Mouse (Mus musculus) induced T-regulatory cell, adult 2 months (primary cell): ENCODE measurements at regions not wholly inside any gene's neighbourhood (a gene's known extent, or its start where the extent isn't known, plus 50 kb on each side); places are given as distances from the start of the nearest gene placed in this dataset.
"Not testable (repeated sequence)": the region's sequence is repeated elsewhere in the genome, so short reads cannot be mapped to it uniquely, and the experiment has no call there.

Experiments used
- DNase-seq: peaks from one replicate; pipeline ENCODE4 v3.0.0-alpha.2; 2012; ENCODE audit warnings: low read depth

DNA sequence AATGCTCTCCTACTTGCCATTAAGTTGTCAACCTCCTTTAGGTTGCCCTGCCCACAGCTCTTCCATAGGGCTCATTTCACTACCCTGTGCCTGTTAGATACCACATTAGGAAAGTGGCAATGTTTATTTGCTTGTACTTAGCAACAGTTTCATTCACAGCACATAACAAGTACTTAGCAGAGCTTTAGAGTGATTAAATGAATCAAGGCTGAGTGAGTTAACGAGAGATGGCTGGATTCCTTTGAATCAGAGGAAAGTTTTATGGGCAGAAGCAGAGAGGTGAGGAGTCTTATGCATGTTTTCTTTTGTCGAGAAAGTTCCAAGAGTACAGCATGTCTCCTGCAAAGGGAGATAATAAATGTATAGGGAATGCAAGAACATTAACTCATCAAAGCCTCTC lies 60.5 kb downstream of the Ptgs2 start:
- no peak for DNase-seq

DNA sequence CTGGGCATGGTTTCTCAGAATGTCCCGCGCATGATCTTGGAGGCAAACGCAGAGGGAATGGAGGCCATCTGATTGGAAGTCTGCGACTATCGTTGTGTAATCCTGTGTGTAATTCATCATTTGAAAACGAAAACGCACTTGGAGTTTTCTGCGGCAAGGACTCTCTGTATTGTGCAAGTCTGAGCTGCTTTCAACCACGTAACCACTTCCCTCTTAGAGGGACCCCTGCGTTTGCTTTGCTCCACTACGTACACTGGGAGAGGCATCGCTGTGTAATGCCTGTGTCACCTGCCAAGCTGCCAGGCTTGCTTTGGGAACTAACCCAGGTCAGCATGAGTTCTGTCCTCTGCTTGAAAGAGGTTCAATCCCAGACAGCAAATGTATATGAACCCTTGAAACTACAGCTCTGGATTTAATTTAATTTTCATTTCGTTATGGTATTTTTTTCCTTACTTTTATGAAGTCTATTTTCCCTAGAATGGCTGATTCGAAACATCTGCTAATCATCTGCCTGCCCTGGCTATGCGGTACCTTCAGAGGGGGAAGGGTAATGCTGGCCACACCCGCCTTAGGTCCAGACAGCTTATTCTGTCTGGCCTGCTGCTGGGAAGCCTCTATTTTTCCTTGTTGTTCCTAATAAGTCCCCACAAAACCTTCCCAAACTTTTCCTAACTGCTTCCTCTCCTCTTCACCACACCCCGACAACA lies 65.2 kb downstream of the Ptgs2 start:
- no peak for DNase-seq

DNA sequence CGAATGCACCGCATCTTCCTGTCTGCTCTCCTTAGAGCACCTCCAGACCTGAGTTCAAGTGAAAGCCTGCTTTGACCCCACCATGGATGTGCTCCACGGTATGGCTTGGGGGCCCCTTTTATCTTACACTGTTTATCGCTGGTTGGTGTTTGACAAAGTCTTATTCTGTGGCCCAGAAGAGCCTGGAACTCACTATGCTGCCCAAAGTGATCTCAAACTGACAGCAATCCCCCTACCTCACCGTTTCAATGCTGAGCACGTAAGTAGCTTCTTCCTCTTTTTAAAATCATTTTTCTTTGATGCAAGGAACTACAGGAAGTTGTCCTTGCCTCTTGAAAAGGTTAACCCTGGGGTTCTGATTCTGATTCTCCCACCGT lies 65.8 kb downstream of the Ptgs2 start:
- no peak for DNase-seq

DNA sequence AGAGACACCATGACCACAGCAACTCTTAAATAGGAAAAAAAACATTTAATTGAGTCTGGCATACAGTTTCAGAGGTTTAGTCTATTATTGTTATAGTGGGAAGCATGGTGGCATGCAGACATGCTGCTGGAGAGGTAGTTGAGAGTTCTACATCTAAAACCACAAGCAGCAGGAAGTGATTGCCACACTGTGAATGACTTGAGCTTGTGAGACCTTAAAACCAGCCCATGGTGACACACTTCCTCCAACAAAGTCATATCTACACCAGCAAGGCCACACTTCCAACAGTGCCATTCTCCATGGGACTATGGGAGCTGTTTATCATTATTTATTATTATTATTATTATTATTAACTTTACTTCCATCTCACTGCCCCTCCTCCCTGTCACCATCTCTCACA lies 67.3 kb downstream of the Ptgs2 start:
- no peak for DNase-seq

DNA sequence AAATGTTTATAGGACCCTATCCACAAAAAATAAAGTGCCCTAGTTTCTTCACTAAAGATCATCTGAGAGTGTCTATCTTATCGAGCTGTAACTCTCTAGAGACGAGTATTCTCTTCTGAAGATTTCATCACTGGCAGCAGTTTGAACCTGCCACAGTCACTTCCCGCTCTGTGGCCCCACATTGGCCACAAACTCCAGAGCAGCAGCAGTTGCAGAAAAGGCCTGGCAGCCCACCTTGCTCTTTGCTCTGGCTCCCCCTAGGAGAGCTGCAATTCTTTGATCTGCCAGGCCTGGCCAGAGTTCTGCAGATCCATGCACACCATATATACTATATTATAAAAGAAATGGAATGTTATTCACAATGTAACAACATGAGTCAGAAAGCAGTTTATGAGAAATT lies 74.4 kb downstream of the Ptgs2 start:
- DNase-seq, result no peak

DNA sequence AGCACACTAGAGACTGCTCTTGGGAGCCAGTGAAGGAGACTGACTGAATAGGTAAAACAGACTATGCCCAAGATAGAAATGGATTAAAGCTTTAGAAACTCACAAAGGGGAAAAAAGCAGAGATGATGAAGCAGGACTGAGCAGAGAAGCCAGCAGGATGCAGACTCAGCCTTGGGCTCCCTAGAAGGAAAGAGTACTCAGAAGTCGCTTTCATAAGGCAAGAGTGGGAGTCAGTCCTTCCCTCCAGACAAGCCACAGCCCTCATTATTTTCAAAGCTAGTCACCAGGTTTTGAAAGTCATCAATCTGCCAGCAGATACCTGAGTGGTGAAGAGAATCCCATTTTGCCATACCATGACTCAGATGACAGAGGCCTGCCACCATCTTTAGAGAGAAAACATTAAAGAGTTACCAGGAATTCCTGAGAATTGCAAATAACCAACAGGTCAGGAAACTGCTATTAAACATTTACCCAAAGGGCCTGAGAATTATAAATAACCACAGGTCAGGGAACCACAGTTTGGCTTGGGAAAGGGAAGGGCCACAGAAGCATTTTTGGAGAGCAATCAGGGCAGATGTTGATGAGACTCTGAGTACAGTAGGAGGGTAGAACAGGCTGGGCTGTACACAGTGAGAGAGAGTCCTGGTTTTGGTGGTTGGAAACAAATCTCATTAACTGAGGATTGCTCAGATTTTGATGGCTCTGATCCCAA lies 77.4 kb downstream of the Ptgs2 start:
- DNase-seq, result no peak

DNA sequence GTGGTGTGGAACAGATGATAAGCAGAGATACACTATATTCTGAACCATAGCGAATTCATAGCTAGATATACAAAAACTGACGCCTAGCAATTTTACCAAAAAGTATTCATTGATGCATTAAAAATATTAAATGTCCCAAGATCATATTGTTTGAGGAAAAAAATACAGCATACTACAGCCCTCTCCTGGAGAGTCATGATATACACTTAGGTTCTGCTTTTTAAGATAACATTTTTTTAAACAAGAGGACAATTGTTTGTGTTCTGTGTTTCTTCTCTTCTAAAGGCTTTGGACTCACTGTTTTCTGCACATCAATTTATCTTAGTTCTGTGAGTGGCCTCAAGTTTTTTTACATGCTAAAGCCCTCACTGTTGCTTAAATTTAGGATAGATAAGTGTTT lies 102.2 kb downstream of the Ptgs2 start:
- DNase-seq, result no peak

DNA sequence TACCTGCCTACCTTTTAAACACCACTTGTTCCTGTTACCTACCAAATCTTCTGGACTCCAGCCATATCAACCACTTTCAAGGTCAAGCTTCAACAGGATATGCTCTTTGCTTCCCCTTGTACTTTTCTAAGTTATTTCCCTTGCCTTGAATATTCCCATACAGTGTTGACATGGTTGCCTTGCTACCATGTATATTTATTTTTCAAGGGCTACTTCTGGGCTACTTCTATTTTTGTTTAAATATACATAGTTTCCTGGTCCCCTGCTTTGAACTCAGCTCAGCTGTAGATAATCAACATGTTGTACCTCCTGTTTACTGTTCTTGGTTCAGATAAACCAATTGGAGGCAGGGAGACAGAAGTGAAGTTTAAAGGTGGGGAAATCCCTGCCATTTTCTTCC lies 106.8 kb upstream of the Pdc start:
- DNase-seq, result no peak

DNA sequence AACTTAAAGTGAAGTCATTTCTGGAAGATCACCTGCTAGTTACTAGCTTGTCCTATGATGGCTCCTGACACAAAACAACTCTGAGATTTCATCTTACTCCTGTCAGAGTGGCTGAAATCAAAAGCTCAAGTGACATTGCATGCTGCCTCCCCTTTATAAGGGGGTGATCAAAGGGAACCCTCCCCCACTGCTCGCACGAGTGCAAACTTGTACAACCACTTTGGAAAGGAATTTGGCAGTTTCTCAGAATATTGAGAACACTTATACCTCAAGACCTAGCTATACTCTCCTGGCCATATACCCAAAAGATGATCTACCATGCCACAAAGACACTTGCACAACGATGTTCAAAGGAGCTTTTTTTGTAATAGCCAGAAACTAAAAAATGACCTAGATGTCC lies 102.5 kb upstream of the Pdc start:
- DNase-seq, result no peak

DNA sequence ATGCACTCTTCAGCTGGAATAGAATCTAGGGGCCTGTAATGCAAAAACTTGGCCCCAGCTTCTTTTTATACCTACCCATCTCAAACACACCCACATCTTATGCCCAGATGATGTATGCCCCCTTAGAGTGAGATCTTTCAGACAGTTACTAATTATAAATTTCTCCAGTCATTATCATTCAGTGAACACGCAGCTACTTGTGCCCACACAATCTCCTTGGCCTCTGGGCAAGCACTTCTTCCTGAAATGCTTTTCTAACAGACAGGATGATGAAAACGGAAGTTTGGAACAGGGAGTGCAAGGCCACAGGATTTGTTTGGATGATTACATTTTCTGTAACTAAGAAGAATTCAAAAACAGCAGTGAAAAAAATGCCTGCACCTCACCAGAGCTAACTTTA lies 100.4 kb upstream of the Pdc start:
- DNase-seq, result no peak

DNA sequence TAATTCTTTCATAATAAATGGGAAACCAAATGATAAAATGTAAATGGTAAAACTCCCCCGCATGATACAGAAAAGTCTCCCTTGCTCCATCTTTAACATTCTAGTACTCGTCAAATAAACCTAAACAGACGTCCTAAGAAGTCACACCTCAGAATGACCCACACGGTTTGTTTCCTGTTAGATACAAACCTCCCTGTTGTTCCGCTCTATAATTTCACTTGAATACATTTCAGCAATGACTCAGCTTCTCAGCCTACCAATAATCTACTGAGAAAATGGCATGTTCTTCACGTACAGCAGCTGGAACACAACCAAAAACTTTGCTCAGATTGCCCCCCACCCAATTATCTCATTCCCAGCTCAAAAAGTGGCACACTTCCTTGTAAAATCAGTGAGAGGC lies 93.7 kb upstream of the Pdc start:
- DNase-seq, result no peak

DNA sequence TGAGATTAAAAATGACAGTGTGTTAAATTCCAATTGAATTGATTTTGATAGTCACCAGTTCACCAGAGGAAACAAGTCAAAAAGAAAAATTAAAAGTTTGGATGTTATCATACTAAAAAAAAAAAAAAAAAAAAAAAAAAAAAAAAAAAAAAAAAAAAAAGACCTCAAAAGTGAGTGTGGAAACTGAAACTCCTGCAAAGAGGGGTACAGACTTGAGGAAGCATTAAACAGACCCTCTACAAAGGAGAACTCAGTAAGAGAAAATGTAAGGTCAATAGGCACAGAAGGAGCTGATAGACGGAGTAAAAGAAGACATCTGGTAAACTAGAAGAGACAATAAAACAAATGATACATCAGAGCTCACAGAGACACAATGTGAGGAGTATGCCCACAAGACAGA lies 79.7 kb upstream of the Pdc start:
- not testable (repeated sequence) for DNase-seq

DNA sequence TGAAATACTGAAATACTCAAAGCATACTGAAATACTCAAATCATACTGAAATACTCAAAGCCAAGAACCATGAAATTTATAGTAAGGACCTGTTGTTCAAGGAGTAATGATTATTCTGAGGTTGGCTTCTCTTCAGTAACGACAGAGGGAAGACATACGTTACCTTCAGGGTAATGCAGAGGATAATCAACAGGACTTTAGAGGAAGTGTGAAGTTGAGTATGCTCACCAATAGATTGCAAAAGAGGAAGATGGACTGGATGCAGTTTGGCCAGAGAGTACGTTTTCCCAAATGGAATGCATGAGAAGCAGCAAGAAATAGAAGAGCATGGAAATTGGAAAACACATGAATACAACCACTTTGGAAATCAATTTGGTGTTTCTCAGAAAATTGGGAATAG lies 79.1 kb upstream of the Pdc start:
- DNase-seq, result no peak

DNA sequence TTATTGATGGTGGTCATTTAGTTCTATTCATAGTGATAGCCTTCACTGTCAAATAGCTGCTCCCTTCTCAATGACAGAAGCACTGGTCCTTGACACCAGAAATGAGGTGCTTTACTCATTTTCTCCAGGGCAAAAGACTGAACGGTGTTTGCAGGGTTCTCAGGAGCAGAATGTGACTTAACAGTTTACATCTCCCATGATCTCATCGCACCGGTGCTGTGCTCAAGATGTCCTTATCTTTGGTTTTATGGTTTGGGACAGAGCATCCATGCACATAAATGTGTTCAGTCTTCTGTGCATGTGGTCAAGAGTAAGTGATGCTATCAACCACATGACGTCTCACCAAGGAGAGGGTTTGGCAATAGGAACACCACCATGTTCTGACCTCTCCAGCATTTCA lies 78.1 kb upstream of the Pdc start:
- no peak for DNase-seq

DNA sequence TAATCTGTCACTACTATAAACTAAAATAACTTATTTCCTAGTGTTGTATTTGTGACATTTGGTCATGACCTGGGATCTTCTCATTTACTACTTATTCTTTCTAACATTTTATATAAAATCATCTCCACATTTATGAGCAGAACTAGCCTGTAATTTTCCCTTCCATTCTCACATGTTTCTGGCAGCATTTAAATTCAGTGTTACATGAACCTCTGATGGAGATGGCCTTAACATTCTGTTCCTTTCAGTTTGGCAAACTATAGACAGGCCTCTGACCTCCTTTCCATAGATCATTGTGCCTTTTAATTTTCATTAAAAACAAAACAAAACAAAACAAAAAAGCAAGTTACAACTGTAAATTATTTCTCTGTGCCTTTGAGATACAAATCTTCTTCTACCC lies 77.1 kb upstream of the Pdc start:
- no peak for DNase-seq

DNA sequence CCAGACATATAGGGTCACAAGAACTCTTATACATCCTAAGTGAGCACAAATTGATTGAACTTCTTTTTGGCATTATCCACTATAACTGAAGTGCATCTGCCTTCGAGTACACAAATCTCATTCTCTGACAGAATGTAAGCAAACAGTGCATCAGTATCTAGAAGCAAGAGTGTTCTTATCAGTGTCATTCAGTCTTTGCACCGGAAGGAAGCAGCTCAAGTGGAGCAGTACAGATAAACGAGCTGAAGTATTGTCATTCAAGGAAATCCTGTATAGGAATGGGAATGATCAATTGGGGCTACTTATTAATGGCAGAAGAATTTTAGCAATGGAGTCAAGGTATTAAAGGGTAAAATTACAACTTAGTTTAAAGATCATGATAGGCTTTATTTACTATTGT lies 74.3 kb upstream of the Pdc start:
- no peak for DNase-seq

DNA sequence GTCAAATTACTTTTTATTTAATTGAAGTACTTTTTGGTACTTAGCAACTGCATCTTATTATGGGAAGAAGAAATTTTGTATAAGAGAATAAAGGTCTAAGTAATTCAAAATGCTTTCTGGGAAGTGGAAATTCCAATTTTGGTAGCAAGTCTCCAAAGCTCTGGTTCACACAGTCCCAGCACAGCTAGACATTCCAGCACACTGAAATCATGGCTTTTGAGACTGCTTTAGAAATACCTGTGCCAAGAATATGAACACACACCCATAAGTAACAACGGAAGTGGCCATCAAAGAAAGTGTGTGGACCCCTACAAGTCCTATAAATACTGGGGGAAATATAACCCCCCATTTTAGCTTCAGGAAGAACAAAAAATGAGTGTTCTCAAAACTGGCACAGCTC lies 67.8 kb upstream of the Pdc start:
- DNase-seq, result no peak

DNA sequence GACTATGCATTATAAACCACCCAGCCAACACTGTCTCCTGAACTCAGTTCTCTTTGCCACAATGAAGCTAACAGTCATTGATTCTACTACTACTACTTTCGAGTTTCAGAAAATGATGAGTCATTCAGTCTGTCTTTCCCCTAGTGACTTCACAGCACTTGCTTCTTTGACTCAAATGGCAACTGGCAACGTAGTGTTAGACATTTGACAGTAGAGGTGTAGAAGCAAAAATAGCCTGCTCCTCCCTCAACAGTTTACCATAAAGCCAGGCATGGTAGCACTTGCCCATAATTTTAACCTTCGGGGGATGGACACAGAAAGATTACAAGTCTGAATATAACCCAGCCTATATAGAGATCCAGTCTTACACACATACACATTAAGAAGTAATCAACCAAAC lies 67.3 kb upstream of the Pdc start:
- no peak for DNase-seq

DNA sequence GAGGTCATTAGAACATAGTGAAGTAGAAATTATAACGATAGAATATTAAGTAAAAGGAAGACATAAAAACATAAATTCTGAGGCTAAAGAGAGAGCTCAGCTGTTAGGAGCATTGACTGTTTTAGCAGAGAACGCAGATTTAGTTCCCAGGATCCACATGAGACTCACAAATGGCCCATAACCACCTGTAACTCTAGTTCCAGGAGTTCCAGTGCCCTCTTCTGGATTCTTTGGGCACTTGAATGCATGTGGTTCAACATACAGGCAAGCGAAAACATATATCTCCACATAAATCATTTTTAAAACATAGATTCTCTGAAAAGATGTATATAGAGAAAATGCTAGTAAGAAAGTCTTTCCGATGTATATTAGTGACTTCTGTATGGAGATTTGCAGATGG lies 61.6 kb upstream of the Pdc start:
- no peak for DNase-seq

DNA sequence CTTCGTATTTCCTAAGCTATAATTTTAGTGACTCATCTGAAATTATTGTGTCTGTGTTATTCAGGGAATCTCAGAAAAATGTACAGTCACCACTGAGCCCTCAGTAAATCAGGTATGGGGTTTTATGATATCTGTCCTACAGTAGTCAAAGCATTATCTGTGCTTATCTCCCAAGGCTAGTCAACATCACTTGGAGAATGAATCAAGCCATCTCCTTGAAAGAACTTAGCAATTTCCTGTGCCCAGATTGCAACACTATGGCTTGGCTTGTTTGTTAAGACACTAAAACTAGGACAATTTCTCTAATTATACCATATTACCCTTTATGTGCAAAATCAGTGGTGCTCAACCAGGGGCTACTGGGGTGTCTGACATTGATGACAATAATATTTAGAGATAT lies 58.9 kb upstream of the Pdc start:
- DNase-seq, result no peak

DNA sequence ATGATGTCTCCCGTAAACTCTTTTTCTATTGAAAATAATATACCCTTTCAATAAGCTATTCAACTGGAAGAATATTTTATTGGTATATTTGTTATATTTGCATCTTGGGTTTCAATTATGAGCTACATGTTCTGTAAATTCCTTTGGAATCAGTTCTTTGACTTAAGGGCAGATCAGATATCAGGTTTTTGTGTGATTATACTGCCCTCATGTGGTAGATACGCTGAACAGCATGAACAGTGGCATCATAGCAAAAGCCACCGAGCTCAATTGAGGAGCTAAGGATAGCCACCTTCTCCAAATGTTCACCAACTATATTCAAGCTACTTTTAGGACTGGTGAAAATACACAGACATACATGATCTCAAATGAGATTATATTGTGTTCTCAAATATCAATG lies 52.7 kb upstream of the Pdc start:
- DNase-seq, result peak; percentile 32

DNA sequence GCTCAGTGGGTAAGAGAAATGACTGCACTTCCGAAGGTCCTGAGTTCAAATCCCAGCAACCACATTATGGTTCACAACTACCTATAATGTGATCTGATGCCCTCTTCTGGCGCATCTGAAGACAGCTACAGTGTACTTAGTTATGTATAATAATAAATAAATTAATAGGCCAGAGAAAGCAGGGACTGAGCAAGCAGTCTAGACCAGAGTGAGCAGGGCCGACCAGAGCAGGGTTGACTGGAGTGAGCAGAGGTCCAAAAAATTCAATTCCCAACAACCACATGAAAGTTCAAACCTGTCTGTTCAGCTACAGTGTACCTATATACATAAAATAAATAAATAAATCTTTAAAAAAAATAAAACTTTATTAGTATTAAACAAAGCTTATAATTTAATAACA lies 52.2 kb upstream of the Pdc start:
- no peak for DNase-seq
